Mouse (Mus musculus) fibroblast of lung, adult 2 months (primary cell): ENCODE data around the gene Fuz.

Experiments
- DNase-seq: peaks from one replicate; pipeline ENCODE4 v3.0.0-alpha.2; 2011; ENCODE audit warnings: low read depth

Gene Fuz

GRCm38 (mm10) chr7:44928570-44928969 lies 32.7 kb downstream of the Fuz start:
- no peak for DNase-seq

- DNase-seq = peak; percentile 100
Measured at GRCm38 (mm10) chr7:44929204-44930151, 33.6 kb downstream of the Fuz start, which contains the start of gene Ap2a1. Ap2a1 (minus strand) TSS chr7:44929496.

- no peak for DNase-seq
Measured at GRCm38 (mm10) chr7:44938680-44939079, 42.8 kb downstream of the Fuz start.

- no peak for DNase-seq
Measured at GRCm38 (mm10) chr7:44942904-44943303, 47.0 kb downstream of the Fuz start, which contains the start of gene Tsks. Tsks (plus strand) TSS chr7:44943204.

GRCm38 (mm10) chr7:44949922-44950321 lies 54.0 kb downstream of the Fuz start:
- DNase-seq = no peak

GRCm38 (mm10) chr7:44951960-44952359 lies 56.1 kb downstream of the Fuz start:
- peak; percentile 62 for DNase-seq
